Mouse (Mus musculus): ENCODE results near the gene Opcml. TPM values are rescaled to one million over a fixed set of nuclear protein-coding genes. Genes with fewer than 3 reads are reported as not detected.

Opcml gene
- total and polyA plus RNA-seq, 2 experiments, result under 0.01 TPM; not detected in 1

GRCm38 (mm10) chr9:27813207-27813790, 22.7 kb downstream of the Opcml start:
- H3K36me3 ChIP-seq (ENCODE audit: control insufficient read depth, insufficient read depth, low read length), result no peaks in the 10 kb centered on the region
- no peak for DNase-seq (ENCODE audit: extremely low read depth, low read depth, low spot score)
- no peaks in the 10 kb centered on the region for H3K27me3 ChIP-seq (ENCODE audit: control insufficient read depth, insufficient read depth, low read length)
- H3K9ac ChIP-seq (ENCODE audit: low read depth, low read length), result no peak overlapping the region
- H3K79me2 ChIP-seq (ENCODE audit: control insufficient read depth, insufficient read depth, low read length), result no peaks in the 10 kb centered on the region
- 47% methylated on average over 3 of the region's 3 CpGs for WGBS
- TF ChIP-seq CTCF (IDR thresholded peaks at IDR 0.05; ENCODE audit: low read depth, low read length) (no peak), POLR2A (IDR thresholded peaks at IDR 0.05; ENCODE audit: extremely low read depth, insufficient read depth, low read length) (no peak)
- no peaks in the 10 kb centered on the region for H3K4me1 ChIP-seq (ENCODE audit: control insufficient read depth, insufficient read depth, low read length)
- H3K4me3 ChIP-seq (ENCODE audit: insufficient read depth, low read depth, low read length), result no peak overlapping the region
- H3K27ac ChIP-seq (replicated peaks; ENCODE audit: insufficient read depth, low read depth, low read length), result no peak overlapping the region

DNA sequence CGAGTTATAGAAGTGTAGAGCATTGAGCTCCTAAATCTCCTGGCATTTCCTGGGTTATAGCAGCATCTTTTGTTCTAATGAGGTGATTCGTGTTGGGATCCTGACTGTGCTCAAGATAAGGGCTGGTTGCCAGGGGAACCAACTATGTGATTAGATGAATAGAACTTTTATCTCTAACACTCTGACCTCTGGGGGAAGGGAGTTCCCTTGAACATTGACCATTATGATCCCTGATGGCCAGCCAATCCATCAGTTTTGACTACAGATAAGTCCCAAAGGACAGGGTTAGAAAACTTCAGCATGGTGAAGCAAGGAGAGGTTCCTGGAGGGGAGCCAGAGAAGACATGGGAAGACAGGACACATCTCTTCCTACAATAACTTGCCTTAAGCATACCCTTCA, 23.6 kb downstream of the Opcml start:
- 15% methylated on average over 2 of the region's 2 CpGs for WGBS
- H3K27me3 ChIP-seq (ENCODE audit: control insufficient read depth, insufficient read depth, low read length), result no peaks in the 10 kb centered on the region
- no peak overlapping the region for H3K4me3 ChIP-seq (ENCODE audit: insufficient read depth, low read depth, low read length)
- no peak for DNase-seq (ENCODE audit: extremely low read depth, low read depth, low spot score)
- H3K9ac ChIP-seq (ENCODE audit: low read depth, low read length), result no peak overlapping the region
- no peaks in the 10 kb centered on the region for H3K79me2 ChIP-seq (ENCODE audit: control insufficient read depth, insufficient read depth, low read length)
- no peaks in the 10 kb centered on the region for H3K36me3 ChIP-seq (ENCODE audit: control insufficient read depth, insufficient read depth, low read length)
- no peaks in the 10 kb centered on the region for H3K4me1 ChIP-seq (ENCODE audit: control insufficient read depth, insufficient read depth, low read length)
- H3K27ac ChIP-seq (replicated peaks; ENCODE audit: insufficient read depth, low read depth, low read length), result no peak overlapping the region
- TF ChIP-seq CTCF (IDR thresholded peaks at IDR 0.05; ENCODE audit: low read depth, low read length), result no peak
- no peak for TF ChIP-seq POLR2A (IDR thresholded peaks at IDR 0.05; ENCODE audit: extremely low read depth, insufficient read depth, low read length)

GRCm38 (mm10) chr9:27821197-27821596, 30.6 kb downstream of the Opcml start:
- TF ChIP-seq POLR2A (IDR thresholded peaks at IDR 0.05; ENCODE audit: extremely low read depth, insufficient read depth, low read length) (no peak), CTCF (IDR thresholded peaks at IDR 0.05; ENCODE audit: low read depth, low read length) (no peak)
- WGBS, result 54% methylated on average over 1 of the region's 1 CpGs
- H3K4me1 ChIP-seq (ENCODE audit: control insufficient read depth, insufficient read depth, low read length), result no peaks in the 10 kb centered on the region

DNA sequence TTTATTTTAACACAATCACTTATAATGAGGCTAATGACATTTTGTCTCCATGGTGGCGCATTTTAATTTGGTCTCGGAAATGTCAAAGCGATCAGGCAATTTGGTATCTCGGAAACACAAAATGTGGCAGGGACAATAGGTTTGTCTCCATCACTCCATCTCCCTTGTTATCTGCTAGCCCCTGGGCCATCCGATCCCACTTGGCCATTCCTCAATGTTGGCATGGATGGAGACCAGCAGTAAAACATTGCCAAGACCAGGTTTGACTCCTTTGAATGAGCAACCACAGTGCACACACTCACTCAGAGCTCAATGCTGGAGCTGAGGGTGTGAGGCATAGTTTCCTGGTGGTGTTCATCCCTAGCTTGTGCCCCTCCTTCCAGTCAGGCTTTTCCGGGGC, 32.1 kb downstream of the Opcml start:
- TF ChIP-seq POLR2A (IDR thresholded peaks at IDR 0.05; ENCODE audit: extremely low read depth, insufficient read depth, low read length), result no peak
- TF ChIP-seq CTCF (IDR thresholded peaks at IDR 0.05; ENCODE audit: low read depth, low read length), result no peak
- Histone ChIP-seq H3K36me3 (ENCODE audit: control insufficient read depth, insufficient read depth, low read length) (no peaks in the 10 kb centered on the region), H3K79me2 (ENCODE audit: control insufficient read depth, insufficient read depth, low read length) (no peaks in the 10 kb centered on the region), H3K4me1 (ENCODE audit: control insufficient read depth, insufficient read depth, low read length) (no peaks in the 10 kb centered on the region), H3K27ac (replicated peaks; ENCODE audit: insufficient read depth, low read depth, low read length) (no peak overlapping the region), H3K27me3 (ENCODE audit: control insufficient read depth, insufficient read depth, low read length) (no peaks in the 10 kb centered on the region), H3K9ac (ENCODE audit: low read depth, low read length) (no peak overlapping the region), H3K4me3 (ENCODE audit: insufficient read depth, low read depth, low read length) (no peak overlapping the region)
- no peak for DNase-seq (ENCODE audit: extremely low read depth, low read depth, low spot score)
- 90% methylated on average over 6 of the region's 6 CpGs for WGBS

More at GRCm38 (mm10) chr9:27821197-27821596, 30.6 kb downstream of the Opcml start:
- H3K9ac ChIP-seq (ENCODE audit: low read depth, low read length), result no peak overlapping the region
- no peak for DNase-seq (ENCODE audit: extremely low read depth, low read depth, low spot score)
- no peaks in the 10 kb centered on the region for H3K79me2 ChIP-seq (ENCODE audit: control insufficient read depth, insufficient read depth, low read length)
- no peak overlapping the region for H3K4me3 ChIP-seq (ENCODE audit: insufficient read depth, low read depth, low read length)
- H3K36me3 ChIP-seq (ENCODE audit: control insufficient read depth, insufficient read depth, low read length), result no peaks in the 10 kb centered on the region
- no peak overlapping the region for H3K27ac ChIP-seq (replicated peaks; ENCODE audit: insufficient read depth, low read depth, low read length)
- H3K27me3 ChIP-seq (ENCODE audit: control insufficient read depth, insufficient read depth, low read length), result no peaks in the 10 kb centered on the region

DNA sequence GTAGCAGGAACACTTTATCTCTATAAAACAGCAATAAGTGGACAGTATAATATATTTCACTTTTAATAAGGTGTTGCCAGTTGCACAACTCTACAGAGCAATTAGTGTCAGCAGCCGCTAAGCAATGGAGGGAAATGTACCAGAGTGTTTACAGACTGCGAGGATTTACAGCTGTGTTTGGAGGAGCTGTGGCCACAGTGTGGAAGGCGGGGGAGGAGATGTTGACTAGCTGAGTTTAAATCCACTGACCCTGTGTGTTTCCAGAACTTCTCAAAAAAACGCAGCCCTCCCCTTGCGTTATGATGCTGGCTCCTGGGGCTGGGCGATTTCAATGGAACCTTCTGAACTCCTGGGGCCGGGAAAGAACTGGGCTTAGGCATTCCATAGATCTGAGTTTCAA, 33.8 kb downstream of the Opcml start:
- no peaks in the 10 kb centered on the region for H3K27me3 ChIP-seq (ENCODE audit: control insufficient read depth, insufficient read depth, low read length)
- no peaks in the 10 kb centered on the region for H3K36me3 ChIP-seq (ENCODE audit: control insufficient read depth, insufficient read depth, low read length)
- WGBS, result 57% methylated on average over 7 of the region's 7 CpGs
- H3K27ac ChIP-seq (replicated peaks; ENCODE audit: insufficient read depth, low read depth, low read length), result no peak overlapping the region
- no peaks in the 10 kb centered on the region for H3K4me1 ChIP-seq (ENCODE audit: control insufficient read depth, insufficient read depth, low read length)
- DNase-seq (ENCODE audit: extremely low read depth, low read depth, low spot score), result no peak
- TF ChIP-seq POLR2A (IDR thresholded peaks at IDR 0.05; ENCODE audit: extremely low read depth, insufficient read depth, low read length) (no peak), CTCF (IDR thresholded peaks at IDR 0.05; ENCODE audit: low read depth, low read length) (no peak)
- no peaks in the 10 kb centered on the region for H3K79me2 ChIP-seq (ENCODE audit: control insufficient read depth, insufficient read depth, low read length)
- no peak overlapping the region for H3K9ac ChIP-seq (ENCODE audit: low read depth, low read length)
- H3K4me3 ChIP-seq (ENCODE audit: insufficient read depth, low read depth, low read length), result no peak overlapping the region

DNA sequence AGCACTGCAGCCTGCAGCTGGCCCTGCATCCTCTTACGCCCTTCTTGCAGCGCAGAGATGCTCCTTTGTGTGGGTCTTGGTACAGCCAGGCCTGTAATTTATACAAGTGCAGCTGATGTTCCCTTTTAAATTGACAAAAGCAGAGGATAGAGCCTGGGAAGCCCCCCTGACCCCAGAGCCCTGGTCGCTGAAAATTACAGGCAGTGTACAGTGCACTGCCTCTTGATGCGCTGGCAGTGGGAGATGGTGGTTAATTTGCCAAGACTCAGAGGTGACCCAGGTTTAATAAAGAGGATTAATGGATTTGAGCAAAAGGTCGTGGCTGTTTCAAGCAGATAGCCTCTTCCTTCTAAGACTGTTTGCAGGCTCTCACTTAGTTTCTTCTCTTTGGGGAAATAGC, 39.9 kb downstream of the Opcml start:
- Histone ChIP-seq H3K4me1 (ENCODE audit: control insufficient read depth, insufficient read depth, low read length) (no peaks in the 10 kb centered on the region), H3K27ac (replicated peaks; ENCODE audit: insufficient read depth, low read depth, low read length) (no peak overlapping the region), H3K79me2 (ENCODE audit: control insufficient read depth, insufficient read depth, low read length) (no peaks in the 10 kb centered on the region), H3K36me3 (ENCODE audit: control insufficient read depth, insufficient read depth, low read length) (no peaks in the 10 kb centered on the region), H3K27me3 (ENCODE audit: control insufficient read depth, insufficient read depth, low read length) (no peaks in the 10 kb centered on the region), H3K4me3 (ENCODE audit: insufficient read depth, low read depth, low read length) (no peak overlapping the region), H3K9ac (ENCODE audit: low read depth, low read length) (no peak overlapping the region)
- DNase-seq (ENCODE audit: extremely low read depth, low read depth, low spot score), result no peak
- TF ChIP-seq POLR2A (IDR thresholded peaks at IDR 0.05; ENCODE audit: extremely low read depth, insufficient read depth, low read length), result no peak
- TF ChIP-seq CTCF (IDR thresholded peaks at IDR 0.05; ENCODE audit: low read depth, low read length), result no peak
- 67% methylated on average over 5 of the region's 5 CpGs for WGBS

Data from liver, adult 2 months (tissue).